Mouse (Mus musculus): ENCODE measurements around the gene Hlcs.

Gene Hlcs

DNA sequence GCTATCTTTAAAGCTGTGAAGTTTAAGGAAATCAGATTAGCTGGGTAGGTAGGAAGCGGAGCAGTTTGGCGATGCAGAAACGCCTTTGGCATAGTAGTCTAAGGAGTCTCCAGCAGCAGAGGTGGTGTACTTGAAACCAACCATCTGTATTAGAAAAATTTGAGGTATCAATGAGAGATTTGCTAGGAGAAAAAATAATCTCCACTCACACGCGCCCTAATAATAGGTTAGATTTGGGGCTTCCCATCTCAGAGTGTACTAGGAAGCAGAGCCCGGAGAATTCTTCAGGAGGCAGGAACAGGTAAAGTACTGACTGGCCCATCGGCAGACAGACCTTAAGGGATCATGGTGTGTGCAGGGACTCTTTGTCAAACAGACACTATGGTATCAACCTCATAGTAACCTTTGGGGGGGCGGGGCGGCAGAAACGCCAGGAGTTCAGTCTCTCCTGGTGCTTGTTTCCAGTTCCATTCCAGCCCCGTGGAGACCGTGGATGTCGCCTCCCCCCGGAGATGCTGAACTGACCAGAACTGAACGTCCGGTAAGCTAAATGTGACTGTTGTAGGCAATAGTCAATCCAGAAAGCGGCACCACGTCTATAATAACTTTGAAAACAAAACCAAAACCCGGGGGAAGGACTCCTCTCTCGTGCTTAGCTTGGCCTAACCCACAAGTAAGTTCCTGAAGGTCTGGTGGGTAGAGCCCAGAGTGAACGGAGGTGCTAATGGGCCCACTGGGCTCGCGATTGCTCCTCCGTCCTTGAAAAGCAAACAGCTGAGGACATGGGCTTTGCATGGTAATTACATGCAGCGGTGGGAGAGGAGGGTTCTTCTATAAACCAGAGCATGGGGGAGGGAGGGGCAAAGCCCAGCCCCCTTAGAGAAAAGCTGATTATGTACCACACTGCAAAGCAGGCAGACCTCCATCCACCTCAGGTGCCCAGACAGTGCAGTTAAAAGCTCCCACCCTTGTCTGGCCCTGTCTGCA lies 15.8 kb upstream of the Hlcs start:
- in situ Hi-C loops (cut with MboI, MseI), result no loop called here

DNA sequence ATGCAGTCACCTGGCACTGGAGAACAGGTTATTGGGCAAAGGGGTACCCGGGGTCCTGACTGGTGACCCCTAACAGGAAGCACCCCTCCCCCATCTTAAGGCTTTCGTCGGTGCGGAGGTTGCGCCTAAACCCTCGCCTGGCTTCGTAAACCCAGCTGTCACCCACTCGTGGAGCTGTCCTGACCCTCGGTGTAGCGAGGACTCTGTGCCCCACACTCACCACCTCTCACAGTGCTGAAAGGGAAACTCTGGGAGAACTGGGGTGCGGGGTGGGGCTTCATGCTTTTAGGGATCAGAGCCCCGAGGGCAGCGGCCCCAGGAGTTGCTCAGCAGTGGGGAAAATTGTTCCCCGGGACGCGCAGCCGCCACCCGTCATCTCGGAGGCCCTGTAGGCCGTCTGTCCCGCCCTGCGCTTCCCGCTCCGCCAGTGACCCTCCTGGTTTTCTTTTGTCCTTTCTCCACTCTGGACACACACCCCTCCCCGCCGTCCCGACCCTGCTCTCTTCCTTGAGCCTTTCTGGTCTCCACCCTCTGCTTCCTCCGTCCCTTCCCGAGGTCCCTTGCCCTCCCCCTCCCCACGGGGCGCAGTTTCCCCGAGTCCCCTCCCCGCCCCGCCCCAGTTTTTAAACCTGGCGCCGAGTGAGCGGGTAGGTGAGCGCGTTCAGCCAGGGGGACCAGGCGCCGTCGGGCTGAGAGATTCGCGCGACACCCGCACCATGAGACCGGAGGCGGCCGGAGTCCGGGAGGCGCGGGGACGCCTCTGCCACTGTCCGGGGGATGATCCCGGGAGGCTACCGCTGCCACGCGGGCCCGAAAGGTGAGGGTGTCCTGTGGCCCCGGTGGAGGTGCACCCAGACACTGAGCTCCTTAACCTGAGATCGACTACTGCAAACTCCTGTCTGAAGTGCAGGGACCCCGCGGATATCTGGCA lies 14.7 kb upstream of the Hlcs start, which contains the start of gene Ripply3:
Ripply3 (plus strand) TSS at position 640 of the 931 bp plus-strand sequence.
- in situ Hi-C loops (cut with MboI, MseI), result no loop called here

DNA sequence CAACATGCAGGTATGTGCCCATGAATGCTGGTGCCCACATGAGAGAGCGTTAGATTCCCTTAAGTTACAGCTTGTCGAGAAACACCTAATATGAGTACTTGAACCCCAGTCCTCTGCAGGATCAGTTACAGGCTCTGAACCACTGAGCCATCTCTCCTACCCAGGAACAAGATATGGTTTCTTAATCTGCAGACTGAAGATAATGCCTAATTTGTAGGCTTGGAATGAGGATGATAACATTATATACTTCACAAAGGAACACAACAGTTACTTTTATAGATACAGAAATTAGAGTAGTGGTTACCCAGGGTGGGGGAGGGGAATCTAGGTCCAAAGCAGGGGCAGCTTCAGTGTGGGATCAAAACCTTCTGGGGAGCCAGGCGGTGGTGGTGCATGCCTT lies 12.6 kb upstream of the Hlcs start:
- in situ Hi-C loops (cut with MboI, MseI), result no loop called here

DNA sequence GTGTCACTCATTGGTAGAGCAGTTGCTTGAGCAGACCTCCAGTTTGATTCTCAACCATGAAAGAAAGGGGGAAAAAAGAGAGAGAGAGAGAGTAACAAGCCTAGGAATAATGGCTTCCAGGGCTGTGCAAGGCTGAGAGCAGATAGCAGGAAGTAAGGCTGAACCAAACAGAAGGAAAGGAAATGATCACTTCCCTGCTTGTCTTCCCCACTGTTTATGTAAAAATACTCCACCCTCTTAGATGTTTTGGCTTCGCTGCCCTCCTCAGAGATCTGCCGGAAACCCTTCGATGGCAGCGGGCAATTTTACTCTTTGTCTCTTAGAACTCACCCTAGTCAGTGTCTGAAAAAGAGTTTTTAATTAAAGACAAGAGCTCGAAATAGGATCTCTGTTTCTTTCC lies 10.3 kb upstream of the Hlcs start:
- in situ Hi-C loops (cut with MboI, MseI), result no loop called here

DNA sequence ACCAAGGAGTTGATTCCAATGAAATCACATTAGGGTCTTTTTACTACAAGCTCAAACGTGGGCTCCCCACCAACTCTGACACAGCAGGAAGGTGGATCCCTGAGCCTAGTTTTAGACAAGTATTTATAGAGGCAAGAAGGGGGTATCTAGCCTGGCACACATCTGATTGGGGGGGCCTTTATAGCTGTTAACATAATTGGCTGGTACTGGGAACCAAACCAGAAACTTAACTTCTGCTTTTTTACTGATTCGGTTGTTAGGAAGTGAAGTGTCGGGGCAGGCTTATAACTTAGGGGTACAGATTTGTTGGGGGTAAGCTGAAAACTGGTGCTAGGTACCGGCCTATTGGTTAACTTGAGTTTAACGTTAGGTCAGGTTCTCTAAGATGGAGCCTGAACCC lies 6.9 kb upstream of the Hlcs start:
- in situ Hi-C loops (cut with MboI, MseI), result no loop called here

DNA sequence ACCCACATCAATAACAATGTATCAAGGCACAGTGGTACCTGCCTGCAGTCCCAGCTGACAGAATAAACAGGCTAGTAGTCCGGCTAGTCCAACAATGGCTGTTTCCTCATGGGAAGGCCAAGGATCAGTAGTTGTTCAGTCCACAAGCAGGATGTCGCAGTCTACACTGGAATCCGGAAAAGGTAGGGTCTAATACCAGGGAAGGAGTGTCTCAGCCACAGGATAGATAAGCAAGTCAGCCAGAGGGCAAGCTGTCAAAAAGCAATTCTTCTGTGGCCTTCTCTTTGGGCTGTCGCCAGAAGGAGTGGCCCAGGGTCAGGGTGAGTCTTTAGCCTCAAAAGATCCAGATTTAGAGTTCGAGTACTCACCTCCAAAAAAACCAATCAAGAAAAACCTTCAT lies 4.4 kb upstream of the Hlcs start:
- in situ Hi-C loops (cut with MboI, MseI), result no loop called here

DNA sequence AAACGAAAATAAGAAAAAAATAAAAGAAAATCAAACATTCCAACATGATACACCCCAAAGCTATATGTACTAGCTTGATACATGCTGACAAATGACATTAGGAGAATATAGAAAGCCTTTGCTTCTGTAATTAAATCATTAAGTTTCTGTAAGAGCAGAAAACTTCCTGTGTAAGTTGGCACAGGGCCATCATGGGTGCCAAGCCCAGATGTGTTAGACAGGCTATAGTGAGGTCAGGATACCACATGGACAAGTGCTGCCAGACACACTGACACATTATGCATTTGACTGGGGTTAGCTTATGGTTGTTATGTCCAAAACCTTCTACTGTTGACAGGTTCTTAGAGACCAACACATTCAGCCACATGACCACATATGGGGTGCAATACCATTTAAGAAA lies 1.8 kb upstream of the Hlcs start:
- in situ Hi-C loops (cut with MboI, MseI), result no loop called here

DNA sequence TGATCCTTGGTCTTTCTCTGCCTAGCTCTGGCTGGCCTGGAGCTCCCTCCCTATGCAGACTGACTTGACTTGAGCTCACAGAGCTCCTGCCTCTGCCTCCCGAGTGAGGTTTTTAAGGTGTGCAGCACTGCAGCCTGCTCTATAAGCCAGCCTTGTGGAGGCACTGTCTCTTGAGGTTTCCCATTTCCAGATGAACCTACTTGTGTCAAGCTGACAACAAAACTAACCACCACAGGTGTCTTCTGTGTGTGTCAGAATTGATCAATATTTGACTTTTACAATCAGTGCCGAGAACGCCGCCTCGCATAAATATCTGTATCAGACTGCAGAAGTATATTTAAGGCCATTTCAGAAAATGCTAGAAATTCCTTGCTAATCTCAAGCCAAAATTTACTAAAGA lies 1.3 kb upstream of the Hlcs start:
- in situ Hi-C loops (cut with MboI, MseI), result no loop called here

DNA sequence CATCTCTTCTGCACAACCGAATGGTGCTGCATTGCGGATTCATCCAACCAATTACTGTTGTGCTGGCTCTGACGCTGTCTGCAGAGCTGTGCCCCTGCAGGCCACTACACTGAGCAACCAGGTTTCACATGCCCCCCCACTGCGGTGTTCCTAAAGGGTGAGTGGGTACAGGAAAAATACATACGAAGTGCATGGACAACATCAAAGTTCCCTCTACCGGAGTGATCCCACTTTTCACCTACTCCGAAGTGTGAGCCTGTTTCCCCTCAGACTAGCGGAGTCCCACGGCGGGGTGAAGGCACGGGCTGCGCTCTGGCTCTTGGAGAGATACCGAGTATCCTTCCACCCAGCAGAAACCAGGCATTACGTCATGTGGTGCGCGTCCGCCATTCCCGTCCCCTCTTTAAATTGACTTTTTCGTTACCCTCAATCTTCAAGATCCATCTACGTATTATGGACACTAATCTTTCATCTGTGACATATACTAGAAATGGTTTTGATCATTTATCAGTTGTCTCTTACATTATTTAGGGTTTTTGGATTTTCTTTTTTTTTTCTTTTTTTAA lies 625 bp downstream of the Hlcs start:
- in situ Hi-C loops (cut with MboI, MseI), result no loop called here

DNA sequence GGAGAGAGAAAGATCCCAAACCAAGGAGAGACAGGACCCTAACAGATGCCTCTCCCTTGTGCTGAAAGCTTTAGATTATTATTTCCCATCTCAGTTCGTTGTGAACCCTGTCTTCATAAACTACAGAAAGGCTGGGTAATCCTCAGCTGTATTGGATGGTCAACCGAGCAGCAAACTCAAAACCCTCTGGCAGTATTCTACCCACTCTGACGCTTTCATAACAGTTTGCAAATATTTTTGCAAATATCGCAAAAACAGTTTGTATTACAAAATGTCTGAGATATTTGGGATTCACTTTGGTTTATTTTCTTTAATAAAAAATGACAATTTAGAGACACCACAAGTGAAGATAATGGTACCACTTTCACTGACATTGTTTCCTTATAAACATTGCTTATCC lies 1.4 kb downstream of the Hlcs start:
- in situ Hi-C loops (cut with MboI, MseI), result no loop called here

DNA sequence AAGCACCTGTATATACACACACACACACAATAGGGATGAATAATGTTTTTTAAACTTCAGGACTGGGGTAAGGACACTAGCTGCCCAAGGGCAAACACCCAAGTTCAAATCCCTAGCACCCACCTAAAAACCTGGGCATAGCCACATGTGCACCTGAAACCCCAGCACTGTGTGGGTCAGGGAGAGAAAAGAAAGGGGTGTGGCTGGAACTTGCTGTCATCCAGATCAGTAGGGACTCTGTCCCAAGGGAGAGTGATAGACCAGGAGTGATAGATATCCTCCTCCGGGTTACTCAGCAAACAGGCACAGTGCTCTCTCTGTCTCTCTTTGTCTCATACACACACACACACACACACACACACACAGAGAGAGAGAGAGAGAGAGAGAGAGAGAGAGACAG lies 2.0 kb downstream of the Hlcs start:
- in situ Hi-C loops (cut with MboI, MseI), result no loop called here

DNA sequence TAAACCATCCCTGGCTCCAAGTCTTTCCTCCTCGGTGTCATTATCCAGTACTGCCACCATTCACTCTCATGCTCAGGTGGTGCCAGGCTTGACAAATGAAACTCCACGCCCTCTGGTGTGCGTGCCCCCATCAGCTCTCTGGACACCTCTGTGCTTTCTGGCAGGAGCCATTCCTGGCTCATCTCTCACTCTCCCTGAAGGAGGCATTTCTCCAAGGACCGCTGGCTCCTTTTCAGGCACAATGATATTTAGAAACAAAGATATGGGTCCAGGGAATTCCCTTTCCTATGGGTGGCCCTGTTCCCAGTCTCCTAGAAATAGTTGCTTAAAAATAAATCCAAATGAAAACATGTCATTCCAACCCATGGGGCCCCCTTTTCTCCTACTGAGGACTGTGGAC lies 4.3 kb downstream of the Hlcs start:
- in situ Hi-C loops (cut with MboI, MseI), result no loop called here

DNA sequence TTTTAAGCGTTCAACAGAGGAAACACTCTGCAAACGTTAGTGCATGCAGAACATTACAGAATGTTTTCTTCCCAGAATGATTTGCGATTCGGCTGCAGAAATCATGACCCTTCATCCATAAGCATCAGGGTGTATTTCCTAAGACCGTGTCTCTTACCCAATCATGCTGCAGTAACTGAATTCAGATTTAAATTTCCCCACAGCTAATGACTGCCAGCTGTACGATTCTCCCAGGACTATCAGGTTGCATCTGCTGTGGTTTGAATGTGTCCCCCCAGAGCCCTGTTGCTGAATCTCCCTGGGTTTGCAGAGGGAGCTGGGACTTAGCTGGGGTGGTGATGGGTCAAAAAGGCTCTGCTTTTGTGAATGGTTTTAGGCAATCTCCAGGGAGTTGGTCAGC lies 5.4 kb downstream of the Hlcs start:
- in situ Hi-C loops (cut with MboI, MseI), result no loop called here

DNA sequence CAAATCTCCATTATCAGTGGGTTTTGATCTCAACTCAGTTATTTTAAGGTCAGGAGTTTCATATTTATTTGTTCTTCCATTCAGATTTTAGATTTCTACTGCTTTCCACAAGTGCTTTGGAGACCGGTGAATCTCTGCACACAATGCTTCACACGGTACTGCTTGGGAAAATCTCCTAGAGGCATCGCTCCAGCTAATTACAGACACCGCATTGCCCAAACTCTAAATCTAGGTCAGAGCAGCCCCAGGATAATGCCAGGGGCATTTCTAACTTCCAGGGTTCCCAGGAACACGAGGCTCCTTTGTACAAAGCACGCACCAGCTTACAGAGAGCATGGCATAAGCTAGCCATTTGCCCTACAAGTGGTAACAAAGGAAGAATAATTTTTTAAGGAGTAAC lies 5.8 kb downstream of the Hlcs start:
- in situ Hi-C loops (cut with MboI, MseI), result no loop called here

DNA sequence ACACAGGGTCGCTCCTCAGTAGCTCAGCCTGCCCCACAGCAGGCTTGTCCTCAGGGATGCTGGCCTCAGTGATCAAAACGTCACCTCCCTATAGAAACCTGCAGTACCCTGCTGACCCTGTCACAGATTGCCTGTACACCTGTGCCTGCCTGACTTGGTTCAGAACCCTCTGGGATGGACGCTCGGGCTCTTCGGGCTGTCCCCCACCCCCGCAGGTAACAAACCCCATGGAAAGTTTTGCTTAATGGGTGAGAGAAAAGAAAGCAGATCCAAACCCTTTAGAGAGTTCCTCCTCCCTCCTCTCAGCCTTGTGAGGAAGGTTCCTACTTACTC lies 10.2 kb downstream of the Hlcs start:
- in situ Hi-C loops (cut with MboI, MseI), result no loop called here

DNA sequence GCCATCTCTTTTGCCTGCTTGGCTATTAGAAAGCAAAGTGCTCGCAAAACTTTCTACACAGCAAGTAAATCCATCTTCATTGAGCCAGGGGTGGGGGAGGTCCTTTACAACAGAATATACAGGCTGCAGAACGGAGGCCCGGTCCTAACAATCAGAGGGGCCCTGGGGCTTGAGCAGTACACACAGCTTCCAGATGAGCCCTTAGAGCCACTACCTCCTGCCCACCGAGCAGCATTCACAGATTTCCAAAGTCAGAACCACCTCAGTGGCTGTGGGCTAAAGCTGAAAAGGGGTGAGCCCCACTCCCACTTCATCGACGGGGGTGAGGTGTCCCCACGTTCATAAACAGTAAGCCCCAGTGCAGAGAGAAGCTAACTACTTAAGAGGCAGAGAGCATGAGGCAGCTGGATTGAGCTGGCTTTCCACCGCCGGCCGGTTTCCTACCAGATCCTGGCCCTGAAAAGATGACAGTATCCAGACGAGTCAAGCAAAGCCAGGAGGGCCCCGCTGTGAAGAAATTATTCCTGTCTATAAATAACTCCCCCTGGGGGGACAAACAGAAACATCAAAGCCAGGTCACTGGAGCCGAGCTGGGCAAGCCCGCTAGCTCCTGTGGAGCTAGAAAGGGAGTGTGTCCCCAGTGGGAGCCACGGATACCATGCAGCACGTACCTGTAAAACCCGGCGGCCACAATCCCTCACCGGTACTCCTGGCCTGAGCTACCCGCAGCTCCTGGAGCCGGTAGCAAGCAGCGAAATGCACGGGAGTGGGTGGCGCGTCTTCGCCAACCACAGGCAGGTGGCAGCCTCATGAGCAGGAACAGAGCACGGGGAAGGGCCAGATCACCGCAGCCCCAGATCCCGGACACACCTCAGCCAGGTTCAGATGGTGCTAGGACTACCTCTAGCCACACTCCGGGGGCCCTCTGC lies 10.8 kb downstream of the Hlcs start:
- in situ Hi-C loops (cut with MboI, MseI), result no loop called here

DNA sequence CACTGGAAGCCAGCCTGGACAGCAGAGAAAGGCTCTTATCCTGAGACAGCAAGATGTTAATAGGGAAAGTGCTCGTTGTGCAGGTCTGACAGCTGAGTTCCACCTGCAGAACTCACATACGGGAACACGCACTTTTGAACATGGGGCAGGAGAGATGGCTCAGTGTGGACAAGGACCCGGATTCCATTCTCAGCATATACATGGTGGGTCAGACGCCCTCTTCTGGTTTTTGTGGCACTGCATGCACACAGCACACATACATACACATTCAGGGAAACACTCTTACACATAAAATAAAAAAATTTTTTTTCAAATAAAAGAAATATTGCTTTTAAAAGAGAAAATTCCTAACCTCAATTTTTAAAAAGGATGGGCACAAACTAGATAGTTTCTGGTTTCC lies 11.7 kb downstream of the Hlcs start:
- in situ Hi-C loops (cut with MboI, MseI), result no loop called here

DNA sequence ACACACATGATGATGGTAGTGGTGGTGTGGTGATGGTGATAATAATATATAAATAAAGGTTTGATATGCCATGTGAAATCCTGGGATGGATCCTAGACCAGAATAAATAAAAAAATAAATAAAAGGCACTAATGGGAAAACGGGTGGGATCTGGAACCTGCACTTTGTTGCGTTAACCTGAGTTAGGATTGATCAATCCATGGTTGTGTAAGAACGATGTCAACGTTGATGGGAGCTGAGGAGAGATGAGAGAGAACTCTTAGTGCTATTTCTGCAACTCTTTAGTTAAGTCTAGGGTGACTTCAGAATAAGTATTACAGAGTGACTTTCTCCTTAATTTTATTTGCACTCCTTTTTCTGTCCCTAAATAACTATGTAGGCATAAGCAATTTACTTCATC lies 12.2 kb downstream of the Hlcs start:
- in situ Hi-C loops (cut with MboI, MseI), result no loop called here

DNA sequence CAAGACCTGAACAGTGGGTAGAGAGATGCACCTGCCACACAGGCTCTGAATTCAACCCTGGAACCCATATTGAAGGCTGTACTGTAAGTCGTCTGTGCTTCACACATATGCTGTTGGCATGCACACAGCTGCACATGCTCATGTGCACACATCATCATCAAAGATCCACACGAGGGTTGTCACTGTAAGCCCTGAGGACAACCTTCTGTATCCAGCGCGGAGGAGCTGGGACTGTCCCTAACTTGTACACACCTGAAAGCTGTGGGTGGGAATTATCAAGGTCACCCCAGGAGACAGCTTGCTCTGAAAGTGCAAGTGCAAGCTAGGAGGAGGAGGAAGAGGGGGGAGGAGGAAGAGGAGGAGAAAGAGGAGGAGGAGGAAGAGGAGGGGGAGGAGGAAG lies 14.2 kb downstream of the Hlcs start:
- in situ Hi-C loops (cut with MboI, MseI), result no loop called here

DNA sequence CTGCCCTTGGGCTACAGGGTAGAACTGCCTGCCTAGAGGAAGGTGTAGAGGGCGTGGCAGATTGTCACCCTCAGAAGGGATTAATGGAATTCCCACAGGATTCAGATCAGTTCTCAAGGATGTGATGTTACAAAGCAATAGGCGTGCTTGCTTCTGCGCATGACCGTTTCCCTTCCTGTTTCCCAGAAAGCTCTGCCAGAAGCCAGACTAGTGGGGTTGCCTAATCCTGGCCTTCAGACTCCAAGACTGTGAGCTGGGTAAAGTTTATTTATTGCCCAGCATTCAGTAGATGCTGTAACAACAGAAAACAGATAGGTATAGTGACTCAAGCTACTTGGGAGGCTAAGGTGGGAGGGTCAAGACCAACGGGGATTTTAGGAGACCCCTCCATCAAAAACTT lies 15.3 kb downstream of the Hlcs start:
- in situ Hi-C loops (cut with MboI, MseI), result no loop called here

DNA sequence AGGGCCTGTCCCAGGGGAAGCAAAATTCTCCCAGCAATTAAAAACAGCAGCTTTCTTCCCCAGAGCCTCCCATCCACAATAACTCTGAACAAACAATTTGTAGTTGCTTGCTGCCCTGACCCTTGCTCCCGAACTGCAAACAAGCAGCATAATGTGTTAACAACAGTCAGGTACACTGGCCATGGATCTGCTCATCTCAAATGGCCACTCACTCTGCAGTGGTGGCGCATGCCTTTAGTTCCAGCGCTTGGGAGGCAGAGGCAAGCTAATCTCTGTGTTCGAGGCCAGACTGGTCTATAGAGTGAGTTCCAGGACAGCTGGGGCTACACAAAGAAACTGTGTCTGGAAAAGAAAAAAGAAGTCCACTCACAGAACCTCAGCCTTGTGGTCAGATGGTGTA lies 22.2 kb downstream of the Hlcs start:
- in situ Hi-C loops (cut with MboI, MseI), result no loop called here

Measured in T-helper 17 cell (primary cell).